Mouse (Mus musculus) heart, embryonic 14.5 days (tissue): Measurements from ENCODE around the gene Cep135. TPM values are rescaled to one million over a fixed set of nuclear protein-coding genes. Genes with fewer than 3 reads are reported as not detected.

Source experiments
- ATAC-seq: fragments of 200-750 bp; cut with Nextera tagmentation; 2 replicates; pipeline ENCODE4 v1.8.0; 2017; ENCODE audit warnings: low read depth, moderate TSS enrichment; ENCODE audit not compliant: insufficient number of reproducible peaks, insufficient read depth, low FRiP score
- H3K27ac ChIP-seq, 2 experiments: fragments of 200-500 bp in 1 of 2; fragments of 300-500 bp in 1 of 2; sonication (generic) in 1 of 2; replicated peaks in 1 of 2; 2 replicates each; pipeline ENCODE4 v1.5.1; 2012 to 2014; ENCODE audit warnings: low read depth in 2 of 2, low read length in 2 of 2, control low read depth in 1 of 2, mild to moderate bottlenecking in 1 of 2, mixed read lengths in 1 of 2; ENCODE audit not compliant: control insufficient read depth in 1 of 2, insufficient read depth in 1 of 2
- H3K27me3 ChIP-seq: fragments of 300-500 bp; sonication (generic); 2 replicates; pipeline ENCODE4 v1.6.1; 2014; ENCODE audit warnings: mild to moderate bottlenecking, low read length, control low read depth; ENCODE audit not compliant: control insufficient read depth, insufficient read depth
- H3K36me3 ChIP-seq: fragments of 300-500 bp; sonication (generic); 2 replicates; pipeline ENCODE4 v1.6.1; 2014; ENCODE audit warnings: mild to moderate bottlenecking, control low read depth, low read length, mixed read lengths; ENCODE audit not compliant: control insufficient read depth, insufficient read depth
- H3K4me1 ChIP-seq, 2 experiments: fragments of 200-500 bp in 1 of 2; fragments of 300-500 bp in 1 of 2; sonication (generic) in 1 of 2; 2 replicates each; pipeline ENCODE4 v1.6.1; 2012 to 2014; ENCODE audit warnings: low read length in 2 of 2, control low read depth in 1 of 2, mixed read lengths in 1 of 2; ENCODE audit not compliant: control insufficient read depth in 2 of 2, insufficient read depth in 2 of 2
- H3K4me2 ChIP-seq: fragments of 300-500 bp; sonication (generic); 2 replicates; pipeline ENCODE4 v1.6.1; 2014; ENCODE audit warnings: mild to moderate bottlenecking, low read length
- H3K4me3 ChIP-seq, 2 experiments: fragments of 200-500 bp in 1 of 2; fragments of 300-500 bp in 1 of 2; sonication (generic) in 1 of 2; 2 replicates each; pipeline ENCODE4 v1.5.1; 2012 to 2014; ENCODE audit warnings: low read length in 2 of 2, mild to moderate bottlenecking in 2 of 2, control low read depth in 1 of 2, low read depth in 1 of 2, moderate library complexity in 1 of 2; ENCODE audit not compliant: control insufficient read depth in 1 of 2, insufficient read depth in 1 of 2
- H3K9ac ChIP-seq: fragments of 300-500 bp; sonication (generic); 2 replicates; pipeline ENCODE4 v1.6.1; 2014; ENCODE audit warnings: mild to moderate bottlenecking, low read length
- H3K9me3 ChIP-seq: fragments of 300-500 bp; sonication (generic); 2 replicates; pipeline ENCODE4 v1.6.1; 2016; ENCODE audit warnings: low read length, control low read depth; ENCODE audit not compliant: control insufficient read depth
- WGBS: fragments of 180-500 bp; shearing (Covaris S2); extraction: QIAGEN DNeasy Blood & Tissue Kit; methylation state at CpG from one replicate; pipeline ENCODE4 v1.1.7; 2014; 5-methylcytosine and 5-hydroxymethylcytosine counted together
- polyA plus RNA-seq: library from polyadenylated mRNA; unstranded; fragments of >200 nt; fragmentation: Nextera tagmentation; extraction: Ambion mirVana; gene quantifications from 2 replicates; pipeline ENCODE4 v1.2.1, GENCODE M21; 2014

Gene Cep135
- polyA plus RNA-seq, 1 experiment from 2014 or later: 5.3 TPM

- peaks cover 85% of the 10 kb centered on the region for H3K36me3 ChIP-seq
Measured at GRCm38 (mm10) chr5:76616196-76616747, 27.8 kb downstream of the Cep135 start.

GRCm38 (mm10) chr5:76618750-76619149 lies 30.3 kb downstream of the Cep135 start:
- Histone ChIP-seq H3K36me3 (peaks cover 81% of the 10 kb centered on the region), H3K4me1 (no peaks in the 10 kb centered on the region), H3K4me2 (no peak overlapping the region), H3K9ac (no peak overlapping the region), H3K27me3 (no peaks in the 10 kb centered on the region), H3K4me3 (no peak overlapping the region), H3K9me3 (no peaks in the 10 kb centered on the region), H3K27ac (no peak overlapping the region)
- ATAC-seq: no peak
- WGBS: 90% methylated on average over 7 of the region's 7 CpGs

More at GRCm38 (mm10) chr5:76616196-76616747, 27.8 kb downstream of the Cep135 start:
- H3K9me3 ChIP-seq: no peaks in the 10 kb centered on the region
- no peaks in the 10 kb centered on the region for H3K27me3 ChIP-seq
- H3K9ac ChIP-seq: no peak overlapping the region
- 78% methylated on average over 2 of the region's 2 CpGs for WGBS
- ATAC-seq: no peak
- H3K4me2 ChIP-seq: no peak overlapping the region
- no peaks in the 10 kb centered on the region for H3K4me1 ChIP-seq
- no peak overlapping the region for H3K4me3 ChIP-seq
- no peak overlapping the region for H3K27ac ChIP-seq

GRCm38 (mm10) chr5:76623759-76624158 lies 35.3 kb downstream of the Cep135 start:
- no peak overlapping the region for H3K9ac ChIP-seq
- no peaks in the 10 kb centered on the region for H3K4me1 ChIP-seq
- H3K27ac ChIP-seq: no peak overlapping the region
- H3K27me3 ChIP-seq: no peaks in the 10 kb centered on the region
- WGBS: 95% methylated on average over 9 of the region's 9 CpGs
- peaks cover 48% of the 10 kb centered on the region for H3K36me3 ChIP-seq
- no peak overlapping the region for H3K4me3 ChIP-seq
- ATAC-seq: no peak
- no peak overlapping the region for H3K4me2 ChIP-seq
- H3K9me3 ChIP-seq: no peaks in the 10 kb centered on the region

GRCm38 (mm10) chr5:76627770-76628169 lies 39.3 kb downstream of the Cep135 start:
- WGBS: 65% methylated on average over 1 of the region's 1 CpGs
- ATAC-seq: no peak
- peaks cover 40% of the 10 kb centered on the region for H3K36me3 ChIP-seq

DNA sequence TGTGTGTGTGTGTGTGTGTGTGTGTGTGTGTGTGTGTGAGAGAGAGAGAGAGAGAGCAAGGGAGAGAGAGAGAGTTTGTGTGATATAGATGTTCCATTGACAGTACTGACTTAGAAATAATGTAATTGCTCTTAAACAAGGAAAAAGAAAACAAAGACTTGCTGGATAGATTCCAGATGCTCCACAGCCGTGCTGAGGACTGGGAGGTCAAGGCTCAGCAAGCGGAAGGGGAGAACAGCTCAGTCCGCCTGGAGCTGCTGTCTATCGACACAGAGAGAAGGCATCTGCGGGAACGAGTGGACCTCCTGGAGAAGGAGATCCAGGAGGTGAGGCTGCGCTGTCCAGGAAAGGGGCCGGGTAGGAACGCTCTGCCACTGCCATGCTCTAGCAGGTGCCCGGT lies 45.5 kb downstream of the Cep135 start:
- H3K4me2 ChIP-seq: no peak overlapping the region
- WGBS: 86% methylated on average over 10 of the region's 10 CpGs
- H3K4me3 ChIP-seq: no peak overlapping the region
- H3K9me3 ChIP-seq: no peaks in the 10 kb centered on the region
- peaks cover 74% of the 10 kb centered on the region for H3K36me3 ChIP-seq
- no peaks in the 10 kb centered on the region for H3K27me3 ChIP-seq
- ATAC-seq: no peak
- H3K9ac ChIP-seq: no peak overlapping the region
- H3K4me1 ChIP-seq: 0 out of 4 replicates have a peak, but pooled peaks cover 0 to 2% of the 10 kb centered on the region in 2 experiments
- H3K27ac ChIP-seq: no peak overlapping the region

More at GRCm38 (mm10) chr5:76627770-76628169, 39.3 kb downstream of the Cep135 start:
- no peak overlapping the region for H3K9ac ChIP-seq
- no peaks in the 10 kb centered on the region for H3K27me3 ChIP-seq
- 0 out of 4 replicates have a peak, but pooled peaks cover 0 to 2% of the 10 kb centered on the region in 2 experiments for H3K4me1 ChIP-seq
- H3K9me3 ChIP-seq: no peaks in the 10 kb centered on the region
- H3K27ac ChIP-seq: no peak overlapping the region
- no peak overlapping the region for H3K4me2 ChIP-seq
- H3K4me3 ChIP-seq: no peak overlapping the region

- Histone ChIP-seq H3K9me3 (no peaks in the 10 kb centered on the region), H3K4me2 (no peak overlapping the region), H3K27ac (no peak overlapping the region), H3K4me3 (no peak overlapping the region), H3K36me3 (peaks cover 88% of the 10 kb centered on the region), H3K27me3 (no peaks in the 10 kb centered on the region), H3K4me1 (no peaks in the 10 kb centered on the region), H3K9ac (no peak overlapping the region)
- WGBS: 74% methylated on average over 2 of the region's 2 CpGs
- ATAC-seq: no peak
Measured at GRCm38 (mm10) chr5:76635592-76635991, 47.1 kb downstream of the Cep135 start.

- no peak overlapping the region for H3K9ac ChIP-seq
- H3K4me1 ChIP-seq: no peaks in the 10 kb centered on the region
- no peak overlapping the region for H3K27ac ChIP-seq
- no peak overlapping the region for H3K4me2 ChIP-seq
- H3K9me3 ChIP-seq: no peaks in the 10 kb centered on the region
- 80% methylated on average over 4 of the region's 4 CpGs for WGBS
- H3K27me3 ChIP-seq: no peaks in the 10 kb centered on the region
- no peak for ATAC-seq
- peaks cover 72% of the 10 kb centered on the region for H3K36me3 ChIP-seq
- no peak overlapping the region for H3K4me3 ChIP-seq
Measured at GRCm38 (mm10) chr5:76642076-76642475, 53.6 kb downstream of the Cep135 start.

DNA sequence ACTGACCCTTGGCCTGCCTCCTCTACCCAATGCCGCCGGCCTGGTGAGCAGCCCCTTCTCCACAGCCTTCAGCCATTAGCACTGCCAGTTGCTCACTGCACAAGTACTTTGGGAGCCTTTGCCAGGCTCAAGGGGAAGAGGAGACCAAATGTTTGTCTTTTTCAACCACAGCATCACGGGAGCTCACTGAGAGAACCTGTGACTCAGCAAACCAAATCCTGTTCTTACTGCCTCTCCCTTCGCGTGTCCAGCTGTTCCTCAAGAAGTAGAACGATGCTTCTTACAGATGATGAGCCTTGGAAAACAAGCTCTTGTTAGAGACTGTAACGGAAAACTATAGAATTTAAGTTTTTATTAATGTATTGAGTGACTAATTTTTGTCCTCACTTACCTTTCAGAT lies 55.7 kb downstream of the Cep135 start:
- Histone ChIP-seq H3K4me1 (no peaks in the 10 kb centered on the region), H3K9me3 (no peaks in the 10 kb centered on the region), H3K4me3 (no peak overlapping the region), H3K27me3 (no peaks in the 10 kb centered on the region), H3K27ac (no peak overlapping the region), H3K4me2 (no peak overlapping the region), H3K9ac (no peak overlapping the region), H3K36me3 (peaks cover 51% of the 10 kb centered on the region)
- 91% methylated on average over 7 of the region's 7 CpGs for WGBS
- ATAC-seq: no peak
